Mouse (Mus musculus) liver (tissue): ENCODE results near the gene Zfp637.
"Not testable (repeated sequence)": the region's sequence is repeated elsewhere in the genome, so short reads cannot be mapped to it uniquely, and the experiment has no call there.

Experiments
- DNase-seq: peaks from one replicate; pipeline ENCODE4 v3.0.0-alpha.2; 2020; ENCODE audit warnings: mixed read lengths

Zfp637 gene

DNA sequence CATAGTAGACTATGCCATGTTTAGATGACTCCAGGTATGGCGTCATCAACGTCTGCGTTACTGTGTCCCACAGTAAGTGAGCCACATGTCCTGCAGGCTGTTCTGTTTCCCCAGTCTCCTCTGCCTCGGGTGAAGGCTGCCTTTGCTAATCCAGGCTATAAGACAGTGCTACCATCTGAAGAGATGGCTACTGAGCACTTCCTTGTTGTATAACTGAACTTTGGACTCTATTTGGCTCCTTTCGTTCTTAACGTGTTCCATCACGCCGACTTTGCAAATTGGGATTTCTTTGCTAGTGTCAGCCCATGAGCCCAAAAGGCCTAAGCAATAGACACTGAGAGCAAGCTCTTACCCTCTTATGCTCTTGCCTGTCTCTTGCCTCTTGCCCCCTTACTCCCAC, 27.2 kb downstream of the Zfp637 start:
- DNase-seq = no peak

DNA sequence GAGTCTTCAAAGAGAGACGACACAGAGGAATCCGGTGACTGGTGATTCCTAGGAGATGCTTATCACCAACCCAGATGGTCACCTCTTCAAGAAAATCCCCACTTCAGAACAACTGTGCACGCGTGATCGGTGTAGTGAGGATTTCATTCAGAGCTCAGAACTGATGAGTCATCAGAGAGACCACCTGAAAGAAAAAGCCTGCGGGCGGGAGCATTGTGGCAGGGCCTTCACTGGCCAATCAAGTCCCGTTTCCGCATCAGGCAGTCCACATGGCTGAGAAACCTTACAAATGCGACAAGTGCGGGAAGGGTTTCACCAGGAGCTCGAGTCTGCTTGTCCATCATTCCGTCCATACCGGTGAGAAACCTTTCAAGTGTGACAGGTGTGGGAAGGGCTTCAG, 30.1 kb downstream of the Zfp637 start:
- no peak for DNase-seq

DNA sequence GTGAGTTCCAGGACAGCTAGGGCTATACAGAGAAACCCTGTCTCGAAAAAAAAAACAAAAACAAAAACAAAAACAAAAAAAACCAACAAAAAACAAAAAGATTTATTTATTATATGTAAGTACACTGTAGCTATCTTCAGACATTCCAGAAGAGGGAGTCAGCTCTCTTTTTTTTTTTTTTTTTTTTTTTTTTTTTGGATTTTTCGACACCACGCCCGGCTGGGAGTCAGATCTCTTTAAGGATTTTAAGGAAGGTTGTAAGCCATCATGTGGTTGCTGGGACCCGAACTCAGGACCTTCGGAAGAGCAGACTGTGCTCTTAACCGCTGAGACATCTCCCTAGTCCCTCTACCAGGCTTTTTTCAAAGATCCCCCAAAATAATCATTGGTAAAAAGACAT, 32.5 kb downstream of the Zfp637 start:
- not testable (repeated sequence) for DNase-seq

- no peak for DNase-seq
These were observed 33.8 kb downstream of the Zfp637 start for GRCm38 (mm10) chr6:117874621-117875281.

DNA sequence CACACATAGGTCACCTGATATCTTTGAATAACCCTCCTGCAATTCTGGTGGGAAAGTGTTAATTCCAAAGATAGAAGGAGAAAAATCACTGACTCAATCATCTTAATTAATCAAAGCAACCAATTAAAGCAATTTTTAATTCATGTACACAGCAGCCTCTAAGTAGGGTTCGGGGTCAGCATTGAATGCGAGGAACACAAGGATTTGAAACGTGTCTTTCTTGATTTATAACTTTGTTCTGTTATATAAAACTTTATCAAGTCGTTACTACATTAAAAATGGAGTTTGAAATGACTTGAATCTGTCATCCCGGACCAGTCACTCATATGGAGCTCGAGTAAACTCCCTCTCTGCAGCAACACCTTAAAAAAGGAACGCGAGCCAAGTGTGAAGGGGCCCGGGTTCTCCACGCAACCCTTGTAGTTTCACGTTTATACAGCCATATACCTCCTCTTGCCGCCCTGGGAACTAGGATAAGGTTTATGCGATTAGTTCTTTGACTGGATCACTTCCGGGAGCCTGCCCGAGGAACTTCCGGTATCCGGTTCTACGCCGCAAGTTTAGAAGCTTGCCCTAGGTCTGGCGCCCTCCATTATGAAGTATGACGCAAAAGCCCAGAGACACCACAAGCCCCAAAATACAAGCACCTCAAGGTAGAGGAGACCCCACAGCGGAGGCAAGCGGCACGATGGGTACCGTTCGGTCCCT, 37.9 kb downstream of the Zfp637 start:
- peak; percentile 90 for DNase-seq

DNA sequence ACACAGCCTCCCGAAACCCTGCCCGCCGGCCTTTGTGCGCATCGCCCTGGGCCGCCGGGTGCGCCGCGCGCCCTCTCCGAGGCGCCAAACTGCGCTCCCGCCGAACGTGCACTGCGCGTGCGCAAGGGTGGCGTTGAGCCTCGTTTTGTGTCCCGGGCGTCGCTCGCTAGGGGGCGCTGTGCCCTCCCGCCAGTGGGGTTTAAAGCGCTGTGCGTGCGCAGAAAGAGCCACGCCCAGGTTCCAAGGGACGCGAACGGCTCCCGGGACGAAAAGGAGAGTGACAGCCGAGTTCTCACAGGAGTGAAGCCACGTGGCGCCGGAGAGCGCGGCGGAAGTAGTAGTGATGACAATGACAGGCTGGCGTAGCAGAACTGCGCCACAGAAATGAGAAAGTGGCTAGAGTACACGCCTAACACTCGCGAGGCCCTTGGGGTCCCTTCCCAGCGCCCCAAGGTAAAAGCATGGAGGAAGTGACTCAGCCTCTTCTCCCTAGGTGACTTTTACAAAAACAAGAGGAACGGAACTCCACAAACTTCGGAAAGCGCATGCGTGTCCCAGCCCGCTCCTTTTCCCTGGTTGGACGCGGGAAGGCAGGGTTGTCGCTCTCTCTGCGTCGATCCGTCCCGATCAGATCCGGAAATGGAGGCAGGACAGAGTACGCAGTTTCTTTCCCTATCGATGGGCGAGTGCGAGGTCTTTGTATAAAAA, 38.6 kb downstream of the Zfp637 start:
- peak; percentile 99 for DNase-seq

DNA sequence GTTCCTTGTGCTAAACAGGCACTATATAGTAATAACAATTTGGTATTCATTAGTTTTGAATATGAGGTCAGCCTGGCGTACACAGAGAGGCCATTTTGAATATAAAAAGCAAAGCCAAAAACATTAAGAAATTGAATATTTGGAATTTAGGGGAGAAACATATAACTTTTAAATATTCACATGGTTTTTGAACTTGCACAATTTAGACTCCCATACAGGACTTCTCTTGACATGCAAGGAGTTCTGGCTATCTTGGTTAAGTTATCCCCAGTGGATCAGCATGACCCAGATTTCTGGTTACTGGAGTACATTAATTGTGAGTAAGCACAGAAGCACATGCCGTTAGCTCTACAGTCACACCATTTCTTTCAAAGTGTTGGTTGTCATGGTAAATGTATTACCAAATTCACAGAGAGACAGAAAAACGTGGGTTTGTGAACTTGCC, 39.4 kb downstream of the Zfp637 start:
- no peak for DNase-seq

- no peak for DNase-seq
These were observed 40.2 kb downstream of the Zfp637 start for GRCm38 (mm10) chr6:117881229-117881628.

DNA sequence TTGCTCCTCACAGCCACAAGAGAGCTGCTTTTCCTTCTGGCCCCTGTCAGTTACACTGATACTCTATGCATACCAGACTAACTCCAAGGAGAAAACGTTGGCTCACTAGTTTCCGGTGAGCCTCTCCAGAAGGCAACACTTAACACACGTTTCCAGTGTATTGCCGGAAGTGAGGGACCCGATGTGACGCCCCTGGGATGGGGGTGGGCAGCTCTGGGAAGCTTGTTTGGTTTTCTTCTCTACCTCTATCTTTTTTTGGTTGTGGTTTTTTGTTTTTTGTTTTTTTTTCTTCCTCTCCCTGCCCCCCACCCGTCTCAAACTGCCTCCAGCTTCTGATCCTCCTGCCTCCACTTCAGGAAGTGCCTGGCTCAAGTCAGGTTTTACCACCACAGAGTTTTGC, 41.0 kb downstream of the Zfp637 start:
- peak; percentile 39 for DNase-seq

GRCm38 (mm10) chr6:117885943-117886342, 45.0 kb downstream of the Zfp637 start:
- DNase-seq = no peak

GRCm38 (mm10) chr6:117888032-117888431, 47.1 kb downstream of the Zfp637 start:
- DNase-seq = peak; percentile 39

DNA sequence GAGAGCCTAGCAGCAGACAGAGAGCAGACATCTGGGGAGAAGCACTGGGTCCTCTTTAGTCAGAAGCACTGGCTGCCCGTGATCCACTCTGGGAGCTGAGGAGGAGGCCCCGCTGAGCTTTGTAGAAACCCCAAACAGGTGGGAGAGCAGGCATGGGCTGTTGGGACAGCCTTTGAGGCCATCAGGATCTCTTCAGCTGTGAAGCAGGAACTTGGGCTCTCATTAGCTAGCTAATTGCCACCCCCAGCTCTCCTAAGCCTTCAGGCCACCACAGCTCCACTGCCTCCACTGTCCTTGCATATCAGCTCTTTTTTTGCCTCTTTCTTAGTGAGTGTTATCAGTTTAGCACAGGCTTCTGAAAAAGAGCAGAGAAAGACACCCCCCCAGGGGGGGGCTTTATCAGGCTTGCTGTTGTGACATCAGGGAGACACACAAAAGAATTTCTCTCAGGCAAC, 47.7 kb downstream of the Zfp637 start:
- peak; percentile 87 for DNase-seq

- no peak for DNase-seq
These were observed 49.3 kb downstream of the Zfp637 start for GRCm38 (mm10) chr6:117890257-117890656.

DNA sequence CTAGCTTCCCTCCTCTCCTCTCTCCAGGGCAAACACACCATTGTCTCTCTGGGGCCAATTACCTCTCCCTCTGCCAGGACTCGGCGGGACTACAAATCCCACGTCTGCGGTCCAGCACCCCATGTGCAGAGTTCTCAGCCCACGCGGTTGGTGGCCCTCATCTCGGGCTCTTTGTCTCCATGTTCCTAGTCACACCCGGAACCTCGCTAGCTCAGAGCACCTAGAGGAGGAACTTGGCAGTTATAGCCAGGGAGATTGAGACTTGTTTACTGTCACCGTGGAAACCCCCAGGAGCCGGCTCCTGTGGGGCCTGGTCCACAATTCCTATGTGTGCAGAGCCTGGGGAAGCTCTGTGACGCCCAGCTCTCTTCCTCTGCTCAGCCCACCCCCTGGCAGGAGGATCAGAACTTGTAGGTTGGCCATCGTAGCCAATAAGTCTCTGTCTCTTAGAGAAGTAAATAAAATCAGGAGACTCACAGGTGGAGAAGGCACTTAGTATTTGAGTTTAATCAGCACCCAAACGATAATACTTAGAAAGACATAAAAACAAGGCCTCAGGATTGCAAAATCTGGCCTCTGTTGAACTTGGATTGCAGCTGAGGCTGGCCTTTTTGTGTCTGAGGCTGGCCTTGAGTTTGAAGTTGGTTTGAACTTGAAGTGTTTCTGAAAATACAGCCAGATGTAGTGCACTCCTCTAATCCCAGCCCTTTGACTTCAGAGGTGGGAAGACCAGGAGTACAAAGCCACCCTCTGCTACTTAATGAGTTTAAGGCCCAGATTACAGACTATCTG, 50.6 kb downstream of the Zfp637 start:
- no peak for DNase-seq

GRCm38 (mm10) chr6:117892386-117892785, 51.4 kb downstream of the Zfp637 start:
- no peak for DNase-seq

DNA sequence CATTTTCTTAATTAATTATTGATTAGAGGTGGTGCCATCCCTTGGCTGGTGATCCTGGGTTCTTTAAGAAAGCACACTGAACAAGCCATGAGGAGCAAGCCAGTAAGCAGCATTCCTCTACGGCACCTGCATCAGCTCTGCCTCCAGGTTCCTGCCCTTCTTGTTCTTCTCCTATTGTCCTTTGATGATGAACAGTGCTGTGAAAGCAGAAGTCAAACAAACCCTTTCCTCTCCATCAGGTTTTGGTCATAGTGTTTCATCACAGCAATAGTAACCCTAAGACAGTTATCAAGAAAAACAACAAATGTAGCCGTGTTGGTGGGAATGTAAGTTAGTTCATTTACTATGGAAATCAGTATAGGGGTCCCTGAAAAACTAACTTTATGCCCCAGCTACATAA, 52.5 kb downstream of the Zfp637 start:
- no peak for DNase-seq
